Mouse (Mus musculus): ENCODE data around the gene Ang. TPM values are rescaled to one million over a fixed set of nuclear protein-coding genes. Genes with fewer than 3 reads are reported as not detected.
A peak's percentile ranks its signal among the peaks of the same experiment; 100 is the strongest.

Ang gene
- polyA plus RNA-seq, 1 experiment from 2014 or later: 3.0 TPM

- no peak for ATAC-seq
- no peaks in the 10 kb centered on the region for H3K9me3 ChIP-seq (ENCODE audit: control insufficient read depth, low read length)
- 80% methylated on average over 4 of the region's 4 CpGs for WGBS
- peaks cover 6% of the 10 kb centered on the region; the same call in 1 of the 2 replicates for H3K27me3 ChIP-seq (replicated peaks; ENCODE audit: control insufficient read depth, insufficient read depth, low read length)
- H3K4me1 ChIP-seq (replicated peaks; ENCODE audit: control insufficient read depth, insufficient read depth, low read length): peaks cover 9% of the 10 kb centered on the region
- H3K9ac ChIP-seq (replicated peaks; ENCODE audit: low read depth, low read length): no peak overlapping the region
- no peak overlapping the region for H3K4me2 ChIP-seq (ENCODE audit: low read length)
- no peaks in the 10 kb centered on the region for H3K36me3 ChIP-seq (ENCODE audit: control insufficient read depth, insufficient read depth)
- H3K27ac ChIP-seq (ENCODE audit: low read length): no peak overlapping the region
- no peak overlapping the region for H3K4me3 ChIP-seq (replicated peaks; ENCODE audit: low read length)
Measured at GRCm38 (mm10) chr14:51085911-51086310, 5.0 kb upstream of the Ang start.

GRCm38 (mm10) chr14:51087762-51088161, 3.2 kb upstream of the Ang start:
- no peaks in the 10 kb centered on the region for H3K36me3 ChIP-seq (ENCODE audit: control insufficient read depth, insufficient read depth)
- peaks cover 9% of the 10 kb centered on the region for H3K4me1 ChIP-seq (replicated peaks; ENCODE audit: control insufficient read depth, insufficient read depth, low read length)
- ATAC-seq: no peak
- H3K4me2 ChIP-seq (ENCODE audit: low read length): peak overlapping the region; percentile 78
- H3K9me3 ChIP-seq (ENCODE audit: control insufficient read depth, low read length): no peaks in the 10 kb centered on the region
- no peak overlapping the region for H3K9ac ChIP-seq (replicated peaks; ENCODE audit: low read depth, low read length)
- WGBS: 8% methylated on average over 9 of the region's 9 CpGs
- peak overlapping the region; percentile 83 for H3K4me3 ChIP-seq (replicated peaks; ENCODE audit: low read length)
- no peak overlapping the region for H3K27ac ChIP-seq (ENCODE audit: low read length)
- H3K27me3 ChIP-seq (replicated peaks; ENCODE audit: control insufficient read depth, insufficient read depth, low read length): peaks cover 6% of the 10 kb centered on the region; the same call in 1 of the 2 replicates

- H3K4me1 ChIP-seq (replicated peaks; ENCODE audit: control insufficient read depth, insufficient read depth, low read length): peaks cover 4% of the 10 kb centered on the region
- no peaks in the 10 kb centered on the region for H3K9me3 ChIP-seq (ENCODE audit: control insufficient read depth, low read length)
- peak overlapping the region; percentile 83 for H3K4me3 ChIP-seq (replicated peaks; ENCODE audit: low read length)
- peak overlapping the region; percentile 78 for H3K4me2 ChIP-seq (ENCODE audit: low read length)
- no peaks in the 10 kb centered on the region for H3K36me3 ChIP-seq (ENCODE audit: control insufficient read depth, insufficient read depth)
- ATAC-seq: peak; percentile 30
- H3K27ac ChIP-seq (ENCODE audit: low read length): peak overlapping the region; percentile 82
- peak overlapping the region; percentile 57 for H3K9ac ChIP-seq (replicated peaks; ENCODE audit: low read depth, low read length)
- peaks cover 6% of the 10 kb centered on the region; the same call in 1 of the 2 replicates for H3K27me3 ChIP-seq (replicated peaks; ENCODE audit: control insufficient read depth, insufficient read depth, low read length)
- 0% methylated on average over 23 of the region's 23 CpGs for WGBS
Measured at GRCm38 (mm10) chr14:51088166-51088969, 2.6 kb upstream of the Ang start.

- Histone ChIP-seq H3K27ac (ENCODE audit: low read length) (peak overlapping the region; percentile 82), H3K4me1 (replicated peaks; ENCODE audit: control insufficient read depth, insufficient read depth, low read length) (no peaks in the 10 kb centered on the region; the same call in 1 of the 2 replicates), H3K9me3 (ENCODE audit: control insufficient read depth, low read length) (no peaks in the 10 kb centered on the region), H3K4me3 (replicated peaks; ENCODE audit: low read length) (peak overlapping the region; percentile 83), H3K36me3 (ENCODE audit: control insufficient read depth, insufficient read depth) (no peaks in the 10 kb centered on the region), H3K27me3 (replicated peaks; ENCODE audit: control insufficient read depth, insufficient read depth, low read length) (0 out of 2 replicates have a peak, but pooled peaks cover under 1% of the 10 kb centered on the region), H3K4me2 (ENCODE audit: low read length) (peak overlapping the region; percentile 78), H3K9ac (replicated peaks; ENCODE audit: low read depth, low read length) (peak overlapping the region; percentile 57)
- WGBS: under 1% methylated on average over 34 of the region's 34 CpGs
- ATAC-seq: peak; percentile 95
Measured at GRCm38 (mm10) chr14:51088970-51089673, 1.8 kb upstream of the Ang start.

GRCm38 (mm10) chr14:51089674-51090076, 1.3 kb upstream of the Ang start:
- H3K4me2 ChIP-seq (ENCODE audit: low read length): peak overlapping the region; percentile 78
- no peaks in the 10 kb centered on the region for H3K36me3 ChIP-seq (ENCODE audit: control insufficient read depth, insufficient read depth)
- no peak for ATAC-seq
- no peaks in the 10 kb centered on the region for H3K9me3 ChIP-seq (ENCODE audit: control insufficient read depth, low read length)
- H3K4me1 ChIP-seq (replicated peaks; ENCODE audit: control insufficient read depth, insufficient read depth, low read length): no peaks in the 10 kb centered on the region; the same call in 1 of the 2 replicates
- H3K27me3 ChIP-seq (replicated peaks; ENCODE audit: control insufficient read depth, insufficient read depth, low read length): no peaks in the 10 kb centered on the region
- peak overlapping the region; percentile 55 for H3K9ac ChIP-seq (replicated peaks; ENCODE audit: low read depth, low read length)
- under 1% methylated on average over 15 of the region's 15 CpGs for WGBS
- H3K4me3 ChIP-seq (replicated peaks; ENCODE audit: low read length): peak overlapping the region; percentile 83
- peak overlapping the region; percentile 52 for H3K27ac ChIP-seq (ENCODE audit: low read length)

GRCm38 (mm10) chr14:51090077-51090781, 721 bp upstream of the Ang start:
- H3K27ac ChIP-seq (ENCODE audit: low read length): peak overlapping the region; percentile 52
- no peaks in the 10 kb centered on the region for H3K27me3 ChIP-seq (replicated peaks; ENCODE audit: control insufficient read depth, insufficient read depth, low read length)
- no peaks in the 10 kb centered on the region for H3K9me3 ChIP-seq (ENCODE audit: control insufficient read depth, low read length)
- peak; percentile 45 for ATAC-seq
- no peaks in the 10 kb centered on the region; the same call in 1 of the 2 replicates for H3K4me1 ChIP-seq (replicated peaks; ENCODE audit: control insufficient read depth, insufficient read depth, low read length)
- peak overlapping the region; percentile 78 for H3K4me2 ChIP-seq (ENCODE audit: low read length)
- WGBS: under 1% methylated on average over 27 of the region's 27 CpGs
- H3K9ac ChIP-seq (replicated peaks; ENCODE audit: low read depth, low read length): peak overlapping the region; percentile 55
- H3K4me3 ChIP-seq (replicated peaks; ENCODE audit: low read length): peak overlapping the region; percentile 83
- H3K36me3 ChIP-seq (ENCODE audit: control insufficient read depth, insufficient read depth): no peaks in the 10 kb centered on the region

GRCm38 (mm10) chr14:51092073-51092620, 1.2 kb downstream of the Ang start:
- ATAC-seq: no peak
- Histone ChIP-seq H3K4me2 (ENCODE audit: low read length) (no peak overlapping the region; the same call in 1 of the 2 replicates), H3K27ac (ENCODE audit: low read length) (no peak overlapping the region), H3K27me3 (replicated peaks; ENCODE audit: control insufficient read depth, insufficient read depth, low read length) (no peaks in the 10 kb centered on the region), H3K36me3 (ENCODE audit: control insufficient read depth, insufficient read depth) (no peaks in the 10 kb centered on the region), H3K4me1 (replicated peaks; ENCODE audit: control insufficient read depth, insufficient read depth, low read length) (no peaks in the 10 kb centered on the region; the same call in 1 of the 2 replicates), H3K9me3 (ENCODE audit: control insufficient read depth, low read length) (no peaks in the 10 kb centered on the region), H3K9ac (replicated peaks; ENCODE audit: low read depth, low read length) (no peak overlapping the region), H3K4me3 (replicated peaks; ENCODE audit: low read length) (no peak overlapping the region)
- WGBS: 45% methylated on average over 8 of the region's 8 CpGs

GRCm38 (mm10) chr14:51093496-51093895, 2.5 kb downstream of the Ang start:
- no peak overlapping the region for H3K4me2 ChIP-seq (ENCODE audit: low read length)
- no peaks in the 10 kb centered on the region for H3K36me3 ChIP-seq (ENCODE audit: control insufficient read depth, insufficient read depth)
- no peaks in the 10 kb centered on the region; the same call in 1 of the 2 replicates for H3K4me1 ChIP-seq (replicated peaks; ENCODE audit: control insufficient read depth, insufficient read depth, low read length)

More at GRCm38 (mm10) chr14:51093496-51093895, 2.5 kb downstream of the Ang start:
- Histone ChIP-seq H3K27ac (ENCODE audit: low read length) (no peak overlapping the region), H3K9me3 (ENCODE audit: control insufficient read depth, low read length) (no peaks in the 10 kb centered on the region), H3K4me3 (replicated peaks; ENCODE audit: low read length) (no peak overlapping the region), H3K27me3 (replicated peaks; ENCODE audit: control insufficient read depth, insufficient read depth, low read length) (no peaks in the 10 kb centered on the region), H3K9ac (replicated peaks; ENCODE audit: low read depth, low read length) (no peak overlapping the region)
- 32% methylated on average over 3 of the region's 3 CpGs for WGBS
- ATAC-seq: no peak
